Mouse (Mus musculus): ENCODE results near the gene Zfp408.
A peak's percentile ranks its signal among the peaks of the same experiment; 100 is the strongest.

The Zfp408 gene

GRCm38 (mm10) chr2:91649553-91650359 lies at the start of gene Zfp408, which contains the start of gene Arhgap1:
TSS of gene Zfp408 (minus strand) at chr2:91649791.
TSS of gene Arhgap1 (plus strand) at chr2:91649860.
- DNase-seq, result peak; percentile 91

GRCm38 (mm10) chr2:91699225-91699624 lies 49.6 kb upstream of the Zfp408 start:
- no peak for DNase-seq

- no peak for DNase-seq
Measured at GRCm38 (mm10) chr2:91696225-91696590, 46.6 kb upstream of the Zfp408 start.

- peak; percentile 24 for DNase-seq
Measured at GRCm38 (mm10) chr2:91695436-91696224, 46.0 kb upstream of the Zfp408 start.

- DNase-seq, result no peak
Measured at GRCm38 (mm10) chr2:91689452-91689851, 39.9 kb upstream of the Zfp408 start.

- peak; percentile 23 for DNase-seq
Measured at GRCm38 (mm10) chr2:91683919-91684318, 34.3 kb upstream of the Zfp408 start.

- peak; percentile 44 for DNase-seq
Measured at GRCm38 (mm10) chr2:91682850-91683249, 33.3 kb upstream of the Zfp408 start.

GRCm38 (mm10) chr2:91676961-91677360 lies 27.4 kb upstream of the Zfp408 start:
- DNase-seq, result no peak

- no peak for DNase-seq
Measured at GRCm38 (mm10) chr2:91676420-91676819, 26.8 kb upstream of the Zfp408 start.

- DNase-seq, result peak; percentile 59
Measured at GRCm38 (mm10) chr2:91674895-91675294, 25.3 kb upstream of the Zfp408 start.

- no peak for DNase-seq
Measured at GRCm38 (mm10) chr2:91673587-91673986, 24.0 kb upstream of the Zfp408 start.

GRCm38 (mm10) chr2:91670038-91670437 lies 20.4 kb upstream of the Zfp408 start:
- DNase-seq, result no peak

GRCm38 (mm10) chr2:91669326-91669725 lies 19.7 kb upstream of the Zfp408 start:
- no peak for DNase-seq

GRCm38 (mm10) chr2:91667747-91668146 lies 18.2 kb upstream of the Zfp408 start:
- no peak for DNase-seq

- no peak for DNase-seq
Measured at GRCm38 (mm10) chr2:91666386-91666910, 16.9 kb upstream of the Zfp408 start.

- DNase-seq, result no peak
Measured at GRCm38 (mm10) chr2:91664780-91665179, 15.2 kb upstream of the Zfp408 start.

GRCm38 (mm10) chr2:91660981-91661380 lies 11.4 kb upstream of the Zfp408 start:
- DNase-seq, result no peak

GRCm38 (mm10) chr2:91659657-91660056 lies 10.1 kb upstream of the Zfp408 start:
- DNase-seq, result no peak

- DNase-seq, result no peak
Measured at GRCm38 (mm10) chr2:91656774-91657173, 7.2 kb upstream of the Zfp408 start.

- DNase-seq, result no peak
Measured at GRCm38 (mm10) chr2:91655827-91656226, 6.2 kb upstream of the Zfp408 start.

GRCm38 (mm10) chr2:91655388-91655787 lies 5.8 kb upstream of the Zfp408 start:
- no peak for DNase-seq

GRCm38 (mm10) chr2:91652863-91653262 lies 3.3 kb upstream of the Zfp408 start:
- DNase-seq, result peak; percentile 41

- DNase-seq, result no peak
Measured at GRCm38 (mm10) chr2:91651458-91652258, 2.1 kb upstream of the Zfp408 start.

Measured in right cerebral cortex, postnatal 25 days (tissue).